Mouse (Mus musculus) liver, embryonic 16.5 days (tissue): Measurements from ENCODE around the gene Grk3. TPM values are rescaled to one million over a fixed set of nuclear protein-coding genes. Genes with fewer than 3 reads are reported as not detected.

ENCODE experiments used
- ATAC-seq: fragments of 200-750 bp; cut with Nextera tagmentation; 2 replicates; pipeline ENCODE4 v1.8.0; 2017; ENCODE audit warnings: low read depth, mild to moderate bottlenecking, moderate number of reproducible peaks, moderate library complexity
- H3K27ac ChIP-seq: fragments of 300-500 bp; sonication (generic); 2 replicates; pipeline ENCODE4 v1.5.1; 2014; ENCODE audit warnings: mild to moderate bottlenecking, low read length
- H3K27me3 ChIP-seq: fragments of 300-500 bp; sonication (generic); 2 replicates; pipeline ENCODE4 v1.6.1; 2014; ENCODE audit warnings: low read depth, low read length, mixed read lengths; ENCODE audit not compliant: control insufficient read depth, insufficient read depth
- H3K36me3 ChIP-seq: fragments of 300-500 bp; sonication (generic); 2 replicates; pipeline ENCODE4 v1.6.1; 2014; ENCODE audit warnings: mild to moderate bottlenecking; ENCODE audit not compliant: control insufficient read depth, insufficient read depth
- H3K4me1 ChIP-seq: fragments of 300-500 bp; sonication (generic); 2 replicates; pipeline ENCODE4 v1.6.1; 2014; ENCODE audit warnings: low read depth, low read length, mixed read lengths; ENCODE audit not compliant: control insufficient read depth
- H3K4me2 ChIP-seq: fragments of 300-500 bp; sonication (generic); 2 replicates; pipeline ENCODE4 v1.6.1; 2014; ENCODE audit warnings: low read depth, low read length, mixed read lengths
- H3K4me3 ChIP-seq: fragments of 300-500 bp; sonication (generic); 2 replicates; pipeline ENCODE4 v1.5.1; 2014; ENCODE audit warnings: low read depth, mild to moderate bottlenecking, low read length
- H3K9ac ChIP-seq: fragments of 300-500 bp; sonication (generic); 2 replicates; pipeline ENCODE4 v1.6.1; 2014; ENCODE audit warnings: low read depth, low read length
- H3K9me3 ChIP-seq: fragments of 300-500 bp; sonication (generic); replicated peaks from 2 replicates; pipeline ENCODE4 v1.6.1; 2016; ENCODE audit warnings: low read length; ENCODE audit not compliant: control insufficient read depth
- WGBS: fragments of 180-500 bp; shearing (Covaris S2); extraction: QIAGEN DNeasy Blood & Tissue Kit; methylation state at CpG from one replicate; pipeline ENCODE4 v1.1.7; 2014; ENCODE audit not compliant: insufficient replicate concordance; 5-methylcytosine and 5-hydroxymethylcytosine counted together
- polyA plus RNA-seq: library from polyadenylated mRNA; unstranded; fragments of >200 nt; fragmentation: Nextera tagmentation; extraction: Ambion mirVana; gene quantifications from 2 replicates; pipeline ENCODE4 v1.2.1, GENCODE M21; 2015

The Grk3 gene
- polyA plus RNA-seq: 2.7 and 3.4 TPM in 2 replicates

DNA sequence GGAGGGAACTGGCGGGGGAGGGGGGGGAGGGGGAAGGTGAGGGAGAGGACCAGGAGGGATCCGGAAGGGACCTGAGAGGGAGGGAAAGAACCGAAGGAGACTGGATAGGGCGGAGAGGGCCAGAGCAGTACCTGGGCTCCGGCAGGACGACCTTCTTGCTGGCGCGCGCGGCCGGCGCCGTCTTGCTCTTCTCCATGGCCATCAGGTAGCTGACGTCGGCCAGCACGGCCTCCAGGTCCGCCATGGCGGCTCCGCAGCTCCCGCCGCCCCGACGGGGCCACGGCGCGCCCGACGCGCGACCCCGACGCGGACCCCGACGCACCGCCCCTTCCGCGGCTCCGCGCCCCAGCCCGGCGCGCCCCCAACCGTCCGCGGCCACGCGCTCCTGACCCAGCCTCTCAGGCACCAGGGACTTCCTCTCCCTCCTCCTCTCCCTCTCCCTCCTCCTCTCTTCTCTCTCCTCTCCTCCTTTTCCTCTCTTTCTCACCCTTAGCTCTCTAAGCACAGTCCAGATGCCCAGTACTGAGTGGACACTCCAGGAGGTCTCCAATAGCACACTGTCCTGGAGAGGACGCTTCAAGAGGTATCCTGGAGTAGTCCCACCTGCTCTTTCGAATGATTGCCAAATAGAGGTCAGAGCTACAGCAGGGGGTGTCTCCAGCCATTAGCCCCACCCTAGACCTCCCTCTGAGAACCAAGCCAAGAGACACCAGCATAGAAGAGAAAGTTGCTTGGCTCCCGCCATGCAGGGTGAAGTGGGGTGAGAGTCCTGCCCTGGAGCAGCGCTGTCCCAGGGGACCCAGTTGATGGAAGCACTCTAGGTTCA, at the start of gene Grk3:
Gene Grk3 (minus strand): TSS at position 556 of the 826 bp plus-strand sequence.
- Histone ChIP-seq H3K9me3 (no peaks in the 10 kb centered on the region), H3K36me3 (no peaks in the 10 kb centered on the region), H3K27ac (no peak within 1 kb of the TSS; the same call in 1 of the 2 replicates), H3K27me3 (no peaks in the 10 kb centered on the region), H3K4me3 (peak within 1 kb of the TSS; percentile 61), H3K4me2 (peak within 1 kb of the TSS; percentile 58), H3K9ac (peak within 1 kb of the TSS; percentile 56), H3K4me1 (peaks cover 2% of the 10 kb centered on the region; the same call in 1 of the 2 replicates)
- 3% methylated on average over 28 of the region's 52 CpGs for WGBS
- ATAC-seq: peak; percentile 86

DNA sequence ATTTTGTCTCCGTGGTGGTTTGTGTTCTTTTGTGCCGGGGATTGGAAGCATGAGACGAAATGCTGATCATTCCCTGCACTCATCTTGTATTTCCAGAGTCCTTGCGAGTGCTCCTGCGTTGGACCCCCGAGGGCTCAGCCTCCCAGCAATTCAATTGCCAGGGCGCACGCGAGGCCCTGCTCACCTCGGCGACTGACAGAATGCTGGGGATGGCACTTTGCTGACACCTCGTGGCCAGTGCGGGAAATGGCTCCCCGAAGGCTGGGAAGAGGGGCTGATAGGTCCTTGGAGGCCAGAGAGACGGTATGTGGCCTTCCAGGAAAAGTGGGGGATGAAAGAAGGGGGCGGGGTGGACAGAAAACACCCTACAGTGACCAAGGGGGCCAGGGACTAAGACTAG, 38.7 kb upstream of the Grk3 start:
- H3K27ac ChIP-seq: no peak overlapping the region
- H3K27me3 ChIP-seq: no peaks in the 10 kb centered on the region
- H3K9me3 ChIP-seq: no peaks in the 10 kb centered on the region
- no peaks in the 10 kb centered on the region for H3K4me1 ChIP-seq
- 5% methylated on average over 16 of the region's 16 CpGs for WGBS
- H3K4me3 ChIP-seq: no peak overlapping the region
- no peaks in the 10 kb centered on the region for H3K36me3 ChIP-seq
- no peak for ATAC-seq
- no peak overlapping the region for H3K4me2 ChIP-seq
- H3K9ac ChIP-seq: no peak overlapping the region

- Histone ChIP-seq H3K27me3 (no peaks in the 10 kb centered on the region), H3K27ac (no peak overlapping the region), H3K4me3 (no peak overlapping the region), H3K9me3 (no peaks in the 10 kb centered on the region), H3K36me3 (no peaks in the 10 kb centered on the region), H3K9ac (no peak overlapping the region), H3K4me2 (no peak overlapping the region), H3K4me1 (no peaks in the 10 kb centered on the region)
- 49% methylated on average over 7 of the region's 7 CpGs for WGBS
- no peak for ATAC-seq
These were observed 35.1 kb upstream of the Grk3 start for GRCm38 (mm10) chr5:113050581-113051185.

DNA sequence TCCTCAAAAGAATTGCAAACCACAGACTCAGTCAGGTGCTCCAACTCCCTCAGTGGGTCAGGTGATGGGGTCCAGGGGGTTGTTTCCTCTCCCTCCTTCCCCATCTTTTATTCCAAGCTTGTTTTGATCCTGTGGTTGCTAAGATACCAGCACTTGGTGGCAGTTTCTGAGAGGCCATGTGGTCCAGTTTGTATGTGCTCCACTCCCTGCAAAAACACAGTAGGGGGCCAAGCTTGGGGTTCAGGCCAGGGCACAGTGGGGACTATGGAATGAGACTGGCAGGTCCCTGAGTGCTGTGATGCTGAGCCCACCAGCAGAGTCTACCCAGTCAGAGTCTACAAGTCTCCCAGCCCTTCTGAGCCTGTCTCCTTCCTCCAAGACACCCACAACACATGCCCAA, 34.3 kb upstream of the Grk3 start:
- H3K4me2 ChIP-seq: no peak overlapping the region
- H3K4me3 ChIP-seq: no peak overlapping the region
- no peaks in the 10 kb centered on the region for H3K4me1 ChIP-seq
- H3K36me3 ChIP-seq: no peaks in the 10 kb centered on the region
- H3K27ac ChIP-seq: no peak overlapping the region
- no peak overlapping the region for H3K9ac ChIP-seq
- H3K27me3 ChIP-seq: no peaks in the 10 kb centered on the region
- no peaks in the 10 kb centered on the region for H3K9me3 ChIP-seq
- no peak for ATAC-seq

- no peaks in the 10 kb centered on the region for H3K9me3 ChIP-seq
- H3K4me3 ChIP-seq: no peak overlapping the region
- ATAC-seq: no peak
- H3K27me3 ChIP-seq: no peaks in the 10 kb centered on the region
- no peak overlapping the region for H3K4me2 ChIP-seq
- H3K4me1 ChIP-seq: no peaks in the 10 kb centered on the region
- WGBS: 68% methylated on average over 10 of the region's 10 CpGs
- H3K27ac ChIP-seq: no peak overlapping the region
- no peaks in the 10 kb centered on the region for H3K36me3 ChIP-seq
- no peak overlapping the region for H3K9ac ChIP-seq
These were observed 30.1 kb upstream of the Grk3 start for GRCm38 (mm10) chr5:113045511-113046273.

GRCm38 (mm10) chr5:113043531-113043930, 27.9 kb upstream of the Grk3 start:
- Histone ChIP-seq H3K27me3 (no peaks in the 10 kb centered on the region), H3K36me3 (no peaks in the 10 kb centered on the region), H3K4me3 (no peak overlapping the region), H3K9me3 (no peaks in the 10 kb centered on the region), H3K27ac (no peak overlapping the region), H3K4me2 (no peak overlapping the region), H3K4me1 (no peaks in the 10 kb centered on the region), H3K9ac (no peak overlapping the region)
- ATAC-seq: no peak
- 70% methylated on average over 8 of the region's 8 CpGs for WGBS

GRCm38 (mm10) chr5:113041567-113042071, 26.0 kb upstream of the Grk3 start:
- Histone ChIP-seq H3K9me3 (no peaks in the 10 kb centered on the region), H3K9ac (no peak overlapping the region), H3K4me3 (no peak overlapping the region), H3K36me3 (no peaks in the 10 kb centered on the region), H3K4me2 (no peak overlapping the region), H3K27ac (no peak overlapping the region), H3K27me3 (no peaks in the 10 kb centered on the region), H3K4me1 (no peaks in the 10 kb centered on the region)
- no peak for ATAC-seq
- 37% methylated on average over 5 of the region's 5 CpGs for WGBS

DNA sequence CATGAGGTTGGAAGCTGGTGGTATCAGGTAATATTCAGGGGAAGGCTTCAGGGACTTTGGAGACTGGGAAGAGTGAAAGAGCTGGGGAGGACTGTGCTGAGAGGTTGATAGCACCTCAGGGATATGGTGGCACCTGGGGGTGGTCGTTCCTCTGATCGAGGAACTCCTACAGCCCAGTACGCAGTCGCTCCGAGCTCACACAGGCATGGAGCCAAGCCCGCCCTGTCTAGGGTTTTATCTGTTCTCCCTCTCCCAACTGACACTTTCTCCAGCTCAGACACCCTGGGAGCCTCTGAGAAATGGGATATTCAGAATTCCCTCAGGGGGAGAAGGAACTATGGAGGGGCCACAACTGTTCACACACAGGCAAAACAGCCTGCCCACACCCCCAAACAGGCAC, 25.2 kb upstream of the Grk3 start:
- ATAC-seq: no peak
- H3K4me1 ChIP-seq: no peaks in the 10 kb centered on the region
- H3K4me3 ChIP-seq: no peak overlapping the region
- no peaks in the 10 kb centered on the region for H3K27me3 ChIP-seq
- H3K9me3 ChIP-seq: no peaks in the 10 kb centered on the region
- H3K9ac ChIP-seq: no peak overlapping the region
- no peak overlapping the region for H3K27ac ChIP-seq
- 50% methylated on average over 6 of the region's 6 CpGs for WGBS
- H3K36me3 ChIP-seq: no peaks in the 10 kb centered on the region
- H3K4me2 ChIP-seq: no peak overlapping the region
